Mouse (Mus musculus): ENCODE data around the gene Bace2. TPM values are rescaled to one million over a fixed set of nuclear protein-coding genes. Genes with fewer than 3 reads are reported as not detected.

Bace2 gene
- total RNA-seq, 2 experiments from 2014 or later, result 10.3 to 12.7 TPM

GRCm38 (mm10) chr16:97459831-97460230, 103.3 kb downstream of the Bace2 start:
- DNase-seq (ENCODE audit: extremely low spot score in 1 of 2, low spot score in 2 of 2), result no peak
- intact Hi-C loops (cut with DNase I), result no loop called here

- intact Hi-C loops (cut with DNase I), result no loop called here
- no peak for DNase-seq (ENCODE audit: extremely low spot score in 1 of 2, low spot score in 2 of 2)
Measured at GRCm38 (mm10) chr16:97461271-97461670, 104.7 kb downstream of the Bace2 start.

- DNase-seq (ENCODE audit: extremely low spot score in 1 of 2, low spot score in 2 of 2), result no peak
- intact Hi-C loops (cut with DNase I), result no loop called here
Measured at GRCm38 (mm10) chr16:97462481-97463181, 106.1 kb downstream of the Bace2 start, which contains the start of gene Mx1. Gene Mx1, minus strand, starts transcription at chr16:97462907.

GRCm38 (mm10) chr16:97466182-97466957, 109.8 kb downstream of the Bace2 start:
- intact Hi-C loops (cut with DNase I), result loop anchor here (5.0 kb wide), 1 partner anchor 154 kb away; no protein-coding TSS in a partner anchor
- DNase-seq (ENCODE audit: extremely low spot score in 1 of 2, low spot score in 2 of 2), result no peak

- DNase-seq (ENCODE audit: extremely low spot score in 1 of 2, low spot score in 2 of 2), result no peak
- intact Hi-C loops (cut with DNase I), result loop anchor here (5.0 kb wide), 1 partner anchor 155 kb away; no protein-coding TSS in a partner anchor
Measured at GRCm38 (mm10) chr16:97467472-97467871, 110.9 kb downstream of the Bace2 start.

GRCm38 (mm10) chr16:97467993-97468791, 111.7 kb downstream of the Bace2 start:
- DNase-seq (ENCODE audit: extremely low spot score in 1 of 2, low spot score in 2 of 2), result no peak
- intact Hi-C loops (cut with DNase I), result loop anchor here (5.0 kb wide), 1 partner anchor 156 kb away; no protein-coding TSS in a partner anchor

- intact Hi-C loops (cut with DNase I), result no loop called here
- DNase-seq (ENCODE audit: extremely low spot score in 1 of 2, low spot score in 2 of 2), result no peak
Measured at GRCm38 (mm10) chr16:97474671-97475070, 118.1 kb downstream of the Bace2 start.

GRCm38 (mm10) chr16:97475581-97475980, 119.0 kb downstream of the Bace2 start:
- no peak for DNase-seq (ENCODE audit: extremely low spot score in 1 of 2, low spot score in 2 of 2)
- intact Hi-C loops (cut with DNase I), result no loop called here

GRCm38 (mm10) chr16:97476524-97476923, 120.0 kb downstream of the Bace2 start:
- intact Hi-C loops (cut with DNase I), result no loop called here
- DNase-seq (ENCODE audit: extremely low spot score in 1 of 2, low spot score in 2 of 2), result no peak

GRCm38 (mm10) chr16:97478655-97479054, 122.1 kb downstream of the Bace2 start:
- DNase-seq (ENCODE audit: extremely low spot score in 1 of 2, low spot score in 2 of 2), result no peak
- intact Hi-C loops (cut with DNase I), result no loop called here

GRCm38 (mm10) chr16:97492369-97492768, 135.8 kb downstream of the Bace2 start:
- DNase-seq (ENCODE audit: extremely low spot score in 1 of 2, low spot score in 2 of 2), result no peak
- intact Hi-C loops (cut with DNase I), result no loop called here

Other genes with a start within 250 kb of the Bace2 start
- gene Dscam, start 186.0 kb upstream of the Bace2 start, total RNA-seq (2021), result 10 to 100 TPM; 44.4 to 45.7 TPM
- 1 to 10 TPM in 1 of 2 experiments, under 1 TPM in 1; 0.73 to 1.2 TPM for gene Mx1, start 106.2 kb downstream of the Bace2 start, total RNA-seq (2021)
- gene Fam3b, start 158.1 kb downstream of the Bace2 start, total RNA-seq (2021), result under 1 TPM; 0.45 to 0.47 TPM